Mouse (Mus musculus) limb, embryonic 14.5 days (tissue): ENCODE results near the gene Pef1. TPM values are rescaled to one million over a fixed set of nuclear protein-coding genes. Genes with fewer than 3 reads are reported as not detected.

Source experiments
- ATAC-seq: fragments of 200-750 bp; cut with Nextera tagmentation; 2 replicates; pipeline ENCODE4 v1.8.0; 2017; ENCODE audit warnings: low read depth, moderate number of reproducible peaks, moderate TSS enrichment; ENCODE audit not compliant: low FRiP score
- DNase-seq: peaks from one replicate; pipeline ENCODE4 v3.0.0-alpha.2; 2015; ENCODE audit warnings: low spot score
- H3K27ac ChIP-seq: fragments of 300-500 bp; sonication (generic); replicated peaks from 2 replicates; pipeline ENCODE4 v1.5.1; 2014; ENCODE audit warnings: low read depth, mild to moderate bottlenecking, low read length, moderate library complexity, mixed read lengths
- H3K27me3 ChIP-seq: fragments of 300-500 bp; sonication (generic); 2 replicates; pipeline ENCODE4 v1.6.1; 2014; ENCODE audit warnings: low read length, mixed read lengths; ENCODE audit not compliant: control insufficient read depth, insufficient read depth
- H3K36me3 ChIP-seq: fragments of 300-500 bp; sonication (generic); 2 replicates; pipeline ENCODE4 v1.6.1; 2014; ENCODE audit warnings: mild to moderate bottlenecking, low read length, moderate library complexity, mixed read lengths; ENCODE audit not compliant: control insufficient read depth, insufficient read depth
- H3K4me1 ChIP-seq: fragments of 300-500 bp; sonication (generic); 2 replicates; pipeline ENCODE4 v1.6.1; 2014; ENCODE audit warnings: antibody characterized with exemption, low read length, mixed read lengths; ENCODE audit not compliant: control insufficient read depth, insufficient read depth
- H3K4me2 ChIP-seq: fragments of 300-500 bp; sonication (generic); replicated peaks from 2 replicates; pipeline ENCODE4 v1.6.1; 2014; ENCODE audit warnings: low read depth, mild to moderate bottlenecking, low read length, moderate library complexity; ENCODE audit not compliant: severe bottlenecking
- H3K4me3 ChIP-seq: fragments of 300-500 bp; sonication (generic); replicated peaks from 2 replicates; pipeline ENCODE4 v1.5.1; 2014; ENCODE audit warnings: low read length
- H3K9ac ChIP-seq: fragments of 300-500 bp; sonication (generic); 2 replicates; pipeline ENCODE4 v1.6.1; 2014; ENCODE audit warnings: mild to moderate bottlenecking, low read depth, low read length, moderate library complexity; ENCODE audit not compliant: severe bottlenecking
- H3K9me3 ChIP-seq: fragments of 300-500 bp; sonication (generic); 2 replicates; pipeline ENCODE4 v1.6.1; 2016; ENCODE audit warnings: low read length; ENCODE audit not compliant: control insufficient read depth
- POLR2A ChIP-seq: fragments of 200-500 bp; IDR thresholded peaks from 2 replicates; pipeline ENCODE4 v1.8.0; 2012; ENCODE audit warnings: inconsistent platforms, mild to moderate bottlenecking, moderate library complexity, borderline replicate concordance; ENCODE audit not compliant: insufficient read depth, insufficient read length; ENCODE audit errors: extremely low read depth
- WGBS: fragments of 180-500 bp; shearing (Covaris S2); extraction: QIAGEN DNeasy Blood & Tissue Kit; methylation state at CpG from one replicate; pipeline ENCODE4 v1.1.7; 2014; 5-methylcytosine and 5-hydroxymethylcytosine counted together
- polyA plus RNA-seq, 2 experiments: library from polyadenylated mRNA; depleted of rRNA in 1 of 2; stranded (reverse) in 1 of 2; unstranded in 1 of 2; fragments of >200 nt; fragmentation: Nextera tagmentation in 1 of 2; extraction: Ambion mirVana in 1 of 2; gene quantifications; 2 replicates each; pipeline versions ENCODE4 v1.2.1 to v1.2.3; 2012 to 2014

Pef1 gene
- polyA plus RNA-seq, 2 experiments, result 55.8 to 74.6 TPM

DNA sequence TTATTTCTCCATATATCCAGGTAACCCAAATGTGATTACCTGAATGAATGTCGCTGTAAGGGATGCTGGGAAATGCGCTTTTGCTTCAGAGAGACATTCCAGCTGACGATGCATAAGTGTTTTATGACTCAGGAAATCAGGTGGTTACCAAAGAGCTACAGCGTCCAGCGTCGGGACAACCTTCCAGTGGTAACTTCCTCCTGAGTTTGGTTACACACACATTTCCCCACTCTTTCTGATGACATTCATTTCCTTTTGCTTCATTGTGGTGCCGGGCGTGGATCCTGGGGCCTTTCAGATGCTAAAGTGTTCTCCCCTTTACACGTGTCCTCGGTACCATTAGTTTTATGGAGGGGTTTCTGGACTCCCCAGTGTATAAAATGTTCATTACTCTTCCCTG is 46.0 kb downstream of the Pef1 start:
- TF ChIP-seq POLR2A, result no peak
- H3K9ac ChIP-seq, result no peak overlapping the region
- no peak overlapping the region for H3K27ac ChIP-seq
- DNase-seq, result no peak
- H3K36me3 ChIP-seq, result no peaks in the 10 kb centered on the region
- no peak overlapping the region for H3K4me2 ChIP-seq
- no peak overlapping the region for H3K4me3 ChIP-seq
- H3K27me3 ChIP-seq, result peaks cover 5% of the 10 kb centered on the region
- peaks cover 4% of the 10 kb centered on the region; the same call in 1 of the 2 replicates for H3K9me3 ChIP-seq
- no peak for ATAC-seq
- no peaks in the 10 kb centered on the region for H3K4me1 ChIP-seq
- WGBS, result 63% methylated on average over 10 of the region's 10 CpGs

DNA sequence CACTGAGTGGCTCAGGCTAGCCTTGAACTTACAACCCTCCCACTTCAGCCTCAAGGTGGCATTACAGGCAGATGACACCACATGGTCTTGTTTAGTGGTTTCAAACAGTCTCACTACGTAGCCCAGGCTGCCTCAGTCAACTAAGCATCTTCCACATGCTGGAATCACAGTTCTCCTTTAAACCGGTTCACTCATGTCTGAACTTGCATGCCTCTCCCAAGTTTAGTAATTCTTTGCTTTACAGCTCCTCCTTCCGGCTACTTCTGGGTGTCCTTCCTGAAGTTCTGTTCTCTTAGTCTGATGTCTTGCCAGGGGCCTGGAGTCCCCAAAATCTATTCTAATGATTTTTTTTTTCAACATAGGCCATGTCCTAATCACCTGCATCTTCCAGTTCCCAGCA is 51.9 kb downstream of the Pef1 start:
- Histone ChIP-seq H3K4me3 (no peak overlapping the region), H3K4me1 (no peaks in the 10 kb centered on the region), H3K27me3 (peaks cover 14% of the 10 kb centered on the region), H3K9ac (no peak overlapping the region), H3K27ac (no peak overlapping the region), H3K9me3 (no peaks in the 10 kb centered on the region), H3K36me3 (no peaks in the 10 kb centered on the region), H3K4me2 (no peak overlapping the region)
- ATAC-seq (no peak), DNase-seq (no peak)
- WGBS, result 72% methylated on average over 3 of the region's 3 CpGs
- TF ChIP-seq POLR2A, result no peak

DNA sequence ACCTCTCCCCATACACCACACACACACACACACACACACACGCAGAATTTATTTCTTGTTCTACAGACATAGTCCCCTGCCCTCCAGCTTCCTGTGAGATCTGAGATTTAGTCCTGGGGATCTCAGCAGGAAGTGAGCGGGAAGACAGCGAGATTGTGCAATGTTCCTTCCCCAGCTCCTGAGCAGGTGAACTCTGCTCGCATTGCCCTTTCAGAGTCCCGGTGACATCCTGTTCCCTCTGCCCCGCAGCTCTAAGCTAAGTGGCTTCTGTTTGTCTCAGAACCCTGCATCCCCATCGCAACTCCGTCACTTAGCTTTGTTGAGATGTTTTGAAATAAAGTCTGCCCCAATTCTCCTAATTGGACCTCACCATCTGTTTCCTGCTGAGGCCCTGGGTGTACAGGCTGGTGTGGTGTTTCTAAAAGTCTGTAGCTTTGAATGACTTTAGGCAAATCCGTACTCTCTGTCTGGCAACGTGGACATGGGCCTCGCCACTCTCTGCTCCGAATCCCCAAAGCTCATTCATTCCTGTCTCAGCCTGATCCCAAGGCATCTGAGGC is 54.5 kb downstream of the Pef1 start:
- no peak for TF ChIP-seq POLR2A
- Histone ChIP-seq H3K27ac (no peak overlapping the region), H3K9me3 (no peaks in the 10 kb centered on the region), H3K4me1 (no peaks in the 10 kb centered on the region), H3K4me2 (no peak overlapping the region), H3K27me3 (peaks cover 14% of the 10 kb centered on the region), H3K4me3 (no peak overlapping the region), H3K36me3 (no peaks in the 10 kb centered on the region), H3K9ac (no peak overlapping the region)
- DNase-seq (no peak), ATAC-seq (no peak)
- WGBS, result 67% methylated on average over 12 of the region's 12 CpGs

DNA sequence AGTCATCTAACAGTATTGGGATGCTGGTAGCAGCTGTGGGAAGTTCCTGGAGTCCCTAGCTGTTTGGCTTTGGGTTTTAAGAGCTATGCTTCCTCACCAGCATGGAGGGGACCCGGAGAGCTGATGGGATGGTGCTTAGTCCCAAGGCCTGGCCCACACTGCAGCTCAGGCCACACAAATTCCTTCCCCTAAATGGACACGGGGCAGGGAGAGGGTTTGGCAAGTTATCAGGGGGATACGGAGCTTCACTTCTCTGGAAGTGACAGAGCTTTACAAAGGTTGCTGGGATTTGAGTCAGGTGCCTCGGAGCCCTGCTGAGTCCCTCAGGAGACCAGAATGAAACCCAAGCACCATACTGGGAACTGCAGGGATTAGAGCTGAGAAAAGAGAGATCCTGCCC is 59.0 kb downstream of the Pef1 start:
- H3K4me3 ChIP-seq, result no peak overlapping the region
- no peak overlapping the region for H3K27ac ChIP-seq
- no peaks in the 10 kb centered on the region for H3K9me3 ChIP-seq
- TF ChIP-seq POLR2A, result no peak
- DNase-seq (no peak), ATAC-seq (no peak)
- H3K4me2 ChIP-seq, result no peak overlapping the region
- H3K9ac ChIP-seq, result no peak overlapping the region
- H3K36me3 ChIP-seq, result no peaks in the 10 kb centered on the region
- no peaks in the 10 kb centered on the region for H3K27me3 ChIP-seq
- 38% methylated on average over 4 of the region's 4 CpGs for WGBS
- peaks cover 20% of the 10 kb centered on the region for H3K4me1 ChIP-seq

DNA sequence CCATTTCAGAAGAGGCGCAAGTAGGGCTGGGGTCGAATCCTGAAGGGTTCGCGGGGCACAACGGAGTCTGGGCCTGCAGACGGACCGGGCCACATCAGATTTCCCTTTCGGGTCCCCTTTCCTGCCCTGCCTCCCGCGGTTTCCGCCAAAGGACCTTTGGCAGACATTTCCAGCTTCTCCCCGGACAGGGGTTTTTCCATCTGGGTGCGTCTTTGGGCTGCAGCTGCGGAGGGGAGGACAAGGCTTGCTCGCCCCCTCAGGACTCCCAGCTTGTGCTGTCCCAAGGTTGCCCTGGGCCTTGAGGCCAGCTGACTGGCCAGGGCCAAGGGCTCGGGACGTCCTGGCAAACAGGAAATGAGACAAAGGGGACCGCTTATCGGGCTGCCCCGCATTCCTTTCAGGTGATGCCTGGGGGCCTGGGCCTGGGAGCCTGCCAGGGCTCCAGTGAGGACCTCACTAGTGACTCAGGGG is 61.1 kb downstream of the Pef1 start:
- Histone ChIP-seq H3K36me3 (no peaks in the 10 kb centered on the region), H3K9me3 (no peaks in the 10 kb centered on the region), H3K4me2 (peak overlapping the region; percentile 41), H3K27ac (no peak overlapping the region), H3K27me3 (no peaks in the 10 kb centered on the region), H3K9ac (peak overlapping the region; percentile 34), H3K4me1 (peaks cover 32% of the 10 kb centered on the region), H3K4me3 (peak overlapping the region; percentile 10; the same call in 1 of the 2 replicates)
- ATAC-seq (no peak), DNase-seq (no peak)
- WGBS, result 7% methylated on average over 19 of the region's 20 CpGs
- no peak for TF ChIP-seq POLR2A
